Mouse (Mus musculus) stomach, postnatal 0 days (tissue): ENCODE results near the gene Arrdc5. TPM values are rescaled to one million over a fixed set of nuclear protein-coding genes. Genes with fewer than 3 reads are reported as not detected.

Source experiments
- ATAC-seq: fragments of 200-750 bp; cut with Nextera tagmentation; 2 replicates; pipeline ENCODE4 v1.8.0; 2017; ENCODE audit not compliant: low FRiP score, low TSS enrichment
- DNase-seq: peaks from one replicate; pipeline ENCODE4 v3.0.0-alpha.2; 2016; ENCODE audit warnings: low spot score
- H3K27ac ChIP-seq: fragments of 300-500 bp; sonication (generic); replicated peaks from 2 replicates; pipeline ENCODE4 v1.5.1; 2014; ENCODE audit warnings: mild to moderate bottlenecking, control low read depth
- H3K27me3 ChIP-seq: fragments of 300-500 bp; sonication (generic); 2 replicates; pipeline ENCODE4 v1.6.1; 2014; ENCODE audit warnings: low read length; ENCODE audit not compliant: control insufficient read depth, insufficient read depth
- H3K36me3 ChIP-seq: fragments of 300-500 bp; sonication (generic); 2 replicates; pipeline ENCODE4 v1.6.1; 2014; ENCODE audit warnings: low read length, mixed read lengths; ENCODE audit not compliant: control insufficient read depth, insufficient read depth
- H3K4me1 ChIP-seq: fragments of 300-500 bp; sonication (generic); replicated peaks from 2 replicates; pipeline ENCODE4 v1.6.1; 2014; ENCODE audit warnings: antibody characterized with exemption; ENCODE audit not compliant: control insufficient read depth, insufficient read depth
- H3K4me2 ChIP-seq: fragments of 300-500 bp; sonication (generic); replicated peaks from 2 replicates; pipeline ENCODE4 v1.6.1; 2014; ENCODE audit warnings: low read depth, mild to moderate bottlenecking, control low read depth, moderate library complexity
- H3K4me3 ChIP-seq: fragments of 300-500 bp; sonication (generic); 2 replicates; pipeline ENCODE4 v1.5.1; 2014; ENCODE audit warnings: low read depth, low read length, control low read depth
- H3K9ac ChIP-seq: fragments of 300-500 bp; sonication (generic); 2 replicates; pipeline ENCODE4 v1.6.1; 2014; ENCODE audit warnings: mild to moderate bottlenecking, low read length, control low read depth, mixed read lengths
- H3K9me3 ChIP-seq: fragments of 300-500 bp; sonication (generic); 2 replicates; pipeline ENCODE4 v1.6.1; 2016; ENCODE audit warnings: low read length; ENCODE audit not compliant: control insufficient read depth
- CTCF ChIP-seq: IDR thresholded peaks from 2 replicates; pipeline ENCODE4 v1.5.1; 2016; ENCODE audit warnings: antibody characterized with exemption, low read depth, mild to moderate bottlenecking, moderate library complexity
- EP300 ChIP-seq: optimal IDR thresholded peaks from 2 replicates; pipeline ENCODE3; 2016; ENCODE audit warnings: antibody characterized with exemption
- WGBS: fragments of 180-500 bp; shearing (Covaris S2); extraction: QIAGEN DNeasy Blood & Tissue Kit; methylation state at CpG from one replicate; pipeline ENCODE4 v1.1.7; 2014; 5-methylcytosine and 5-hydroxymethylcytosine counted together
- polyA plus RNA-seq: library from polyadenylated mRNA; unstranded; fragments of >200 nt; fragmentation: Nextera tagmentation; extraction: Ambion mirVana; gene quantifications from 2 replicates; pipeline ENCODE4 v1.2.1, GENCODE M21; 2015

The Arrdc5 gene
- polyA plus RNA-seq, 1 experiment from 2014 or later = not detected

- Histone ChIP-seq H3K27ac (peak overlapping the region; percentile 69), H3K27me3 (no peaks in the 10 kb centered on the region), H3K9ac (no peak overlapping the region; the same call in 1 of the 2 replicates), H3K4me2 (no peak overlapping the region), H3K9me3 (no peaks in the 10 kb centered on the region), H3K4me3 (no peak overlapping the region), H3K36me3 (peaks cover 8% of the 10 kb centered on the region; the same call in 1 of the 2 replicates), H3K4me1 (peaks cover 5% of the 10 kb centered on the region; the same call in 1 of the 2 replicates)
- WGBS = 52% methylated on average over 6 of the region's 6 CpGs
- no peak for TF ChIP-seq EP300
- TF ChIP-seq CTCF = no peak
- ATAC-seq = peak; percentile 58
- DNase-seq = peak; percentile 83
Observed at GRCm38 (mm10) chr17:56308088-56308487, 8.0 kb upstream of the Arrdc5 start.

DNA sequence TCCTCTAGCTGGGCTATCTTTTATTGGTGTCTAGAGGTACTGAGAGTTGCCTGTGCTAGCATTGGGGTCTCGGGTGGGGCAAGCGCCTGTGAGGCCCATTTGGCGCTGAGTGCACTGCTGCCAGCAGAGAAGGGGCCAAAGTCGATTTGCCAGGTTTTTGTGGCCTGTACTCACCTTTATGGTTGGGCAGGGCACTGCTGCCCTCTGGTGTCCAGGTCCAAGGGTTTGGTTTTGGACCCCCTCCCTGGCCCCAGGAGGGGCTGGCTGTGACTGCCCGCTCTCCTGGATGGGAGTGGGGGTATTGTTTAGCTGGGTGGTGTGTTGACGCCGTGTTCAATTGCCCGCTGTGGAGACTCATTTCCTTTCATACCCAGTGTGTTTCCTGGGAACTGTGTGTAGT is 5.7 kb upstream of the Arrdc5 start:
- Histone ChIP-seq H3K4me2 (no peak overlapping the region), H3K27ac (no peak overlapping the region), H3K4me1 (peaks cover 5% of the 10 kb centered on the region; the same call in 1 of the 2 replicates), H3K9me3 (no peaks in the 10 kb centered on the region), H3K4me3 (no peak overlapping the region), H3K36me3 (no peaks in the 10 kb centered on the region), H3K27me3 (no peaks in the 10 kb centered on the region), H3K9ac (no peak overlapping the region)
- no peak for ATAC-seq
- TF ChIP-seq CTCF (peak; percentile 67), EP300 (no peak)
- peak; percentile 61 for DNase-seq
- 55% methylated on average over 8 of the region's 8 CpGs for WGBS

DNA sequence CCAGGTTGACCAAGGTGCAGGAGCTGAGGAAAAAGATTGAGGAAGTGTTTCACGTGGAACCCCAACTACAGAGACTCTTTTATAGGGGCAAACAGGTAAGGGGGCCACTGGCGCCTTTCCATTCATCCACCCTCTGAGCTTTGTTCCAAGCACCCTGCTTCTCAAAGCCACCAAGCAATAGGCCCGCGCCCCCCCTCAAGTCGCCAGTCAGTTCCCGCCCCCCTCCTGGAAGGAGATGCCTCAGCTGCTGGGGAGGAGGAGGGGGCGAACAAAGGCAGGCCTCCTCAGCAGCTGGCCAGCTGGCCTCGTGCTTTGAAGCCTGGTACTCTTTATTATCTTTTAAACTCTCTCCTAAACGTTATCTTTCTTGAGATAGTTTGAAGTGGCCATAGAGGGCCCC is 5.1 kb upstream of the Arrdc5 start:
- Histone ChIP-seq H3K4me1 (peaks cover 5% of the 10 kb centered on the region; the same call in 1 of the 2 replicates), H3K27me3 (no peaks in the 10 kb centered on the region), H3K27ac (no peak overlapping the region), H3K4me3 (peak overlapping the region; percentile 70), H3K9me3 (no peaks in the 10 kb centered on the region), H3K4me2 (peak overlapping the region; percentile 97), H3K36me3 (no peaks in the 10 kb centered on the region), H3K9ac (peak overlapping the region; percentile 27; the same call in 1 of the 2 replicates)
- DNase-seq = no peak
- TF ChIP-seq CTCF (no peak), EP300 (no peak)
- no peak for ATAC-seq
- 25% methylated on average over 8 of the region's 9 CpGs for WGBS

GRCm38 (mm10) chr17:56304718-56305117 is 4.6 kb upstream of the Arrdc5 start:
- ATAC-seq = no peak
- Histone ChIP-seq H3K27ac (no peak overlapping the region), H3K9me3 (no peaks in the 10 kb centered on the region), H3K4me1 (peaks cover 5% of the 10 kb centered on the region; the same call in 1 of the 2 replicates), H3K4me3 (peak overlapping the region; percentile 70), H3K9ac (peak overlapping the region; percentile 70), H3K36me3 (no peaks in the 10 kb centered on the region), H3K27me3 (no peaks in the 10 kb centered on the region), H3K4me2 (peak overlapping the region; percentile 97)
- TF ChIP-seq CTCF (no peak), EP300 (no peak)
- no peak for DNase-seq
- WGBS = 12% methylated on average over 11 of the region's 11 CpGs

GRCm38 (mm10) chr17:56303847-56304586 is 3.9 kb upstream of the Arrdc5 start:
- Histone ChIP-seq H3K4me2 (peak overlapping the region; percentile 97), H3K27ac (peak overlapping the region; percentile 83), H3K4me3 (peak overlapping the region; percentile 70), H3K9me3 (no peaks in the 10 kb centered on the region), H3K4me1 (peaks cover 5% of the 10 kb centered on the region; the same call in 1 of the 2 replicates), H3K9ac (peak overlapping the region; percentile 70), H3K36me3 (no peaks in the 10 kb centered on the region), H3K27me3 (no peaks in the 10 kb centered on the region)
- ATAC-seq = peak; percentile 90
- under 1% methylated on average over 68 of the region's 68 CpGs for WGBS
- DNase-seq = peak; percentile 97
- TF ChIP-seq CTCF = no peak
- TF ChIP-seq EP300 = no peak
